Comparison of ENCODE assay signal across 15 mouse cellular contexts in the genomic region with DNA sequence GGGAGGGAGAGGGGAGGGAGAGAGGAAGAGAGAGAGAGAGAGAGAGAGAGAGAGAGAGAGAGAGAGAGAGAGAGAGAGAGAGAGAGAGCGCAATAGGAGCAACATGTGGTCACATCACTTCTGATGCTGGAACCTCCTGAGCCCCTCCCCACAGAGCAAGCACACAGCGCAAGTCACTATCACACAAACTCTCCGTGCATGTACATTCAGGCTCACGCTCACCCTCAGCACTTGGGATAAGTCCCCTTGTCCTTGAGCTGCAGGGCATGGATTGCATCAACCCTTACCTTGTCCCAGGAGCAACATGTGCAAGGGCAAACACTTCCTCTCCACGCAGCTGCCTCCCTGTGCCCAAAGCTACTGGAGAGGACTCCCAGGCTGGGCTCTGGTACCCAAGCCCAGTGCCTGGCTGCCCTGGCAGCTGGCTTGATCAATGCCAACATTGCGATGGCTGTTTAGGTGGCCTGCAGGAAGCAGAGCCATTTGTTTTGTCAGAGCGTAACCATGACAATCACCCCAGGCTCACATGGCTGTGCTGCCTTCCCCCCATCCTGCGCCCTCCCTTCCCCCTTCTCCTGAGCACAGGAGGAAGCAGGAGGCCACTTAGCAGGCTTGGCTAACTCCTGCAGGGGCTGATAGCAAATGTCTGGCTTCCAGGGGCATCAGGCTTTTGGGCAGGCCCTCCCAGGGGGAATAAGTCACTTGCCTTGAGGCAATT. TPM values are rescaled to one million over a fixed set of nuclear protein-coding genes. Genes with fewer than 3 reads are reported as not detected.
DNase-seq lines count a peak whose midpoint lies in the region; ATAC-seq and TF ChIP-seq lines count a peak whose summit lies in the region.
"Had no signal": no experiment of that assay in that cellular context is flagged by ENCODE, and none has a peak within 500 bp of the region (broad histone marks: within the 10 kb centered on the region; RNA-seq: fewer than 3 reads in every experiment).

A gene (minus strand): TSS at position 457 of the 718 bp plus-strand sequence.

- H3K4me2 ChIP-seq in hindbrain, embryonic 15.5 days: peak within 1 kb of the TSS; percentile 30
- peak within 1 kb of the TSS; percentile 31 for H3K4me2 ChIP-seq in neural tube, embryonic 12.5 days (replicated peaks)
- H3K4me2 ChIP-seq: embryonic facial prominence, embryonic 15.5 days; limb, embryonic 15.5 days had no signal

- no peak within 1 kb of the TSS for H3K27ac ChIP-seq in layer of hippocampus, adult 2 months
- H3K27ac ChIP-seq in hindbrain, embryonic 15.5 days (replicated peaks): 0 out of 2 replicates have a peak within 1 kb of the TSS, but pooled peaks have one; percentile 12
- H3K27ac ChIP-seq in neural tube, embryonic 12.5 days: no peak within 1 kb of the TSS
- no peak within 1 kb of the TSS for H3K27ac ChIP-seq in kidney, adult 2 months (ENCODE audit: insufficient read depth, low read depth, low read length)
- H3K27ac ChIP-seq: embryonic facial prominence, embryonic 15.5 days; limb, embryonic 15.5 days had no signal

- peak; percentile 81; the same call in 1 of the 2 replicates for ATAC-seq in hindbrain, embryonic 15.5 days (ENCODE audit: low FRiP score, low read depth)
- ATAC-seq in neural tube, embryonic 12.5 days (ENCODE audit: low FRiP score, low read depth): peak; percentile 78

- no peaks in the 10 kb centered on the region for H3K27me3 ChIP-seq in hindbrain, embryonic 15.5 days
- no peaks in the 10 kb centered on the region for H3K27me3 ChIP-seq in neural tube, embryonic 12.5 days (replicated peaks)
- H3K27me3 ChIP-seq in kidney, adult 2 months (replicated peaks; ENCODE audit: control insufficient read depth, insufficient read depth, low read length): no peaks in the 10 kb centered on the region
- H3K27me3 ChIP-seq: embryonic facial prominence, embryonic 15.5 days; limb, embryonic 15.5 days had no signal

- H3K9ac ChIP-seq in hindbrain, embryonic 15.5 days: no peak within 1 kb of the TSS; the same call in 1 of the 2 replicates
- no peak within 1 kb of the TSS for H3K9ac ChIP-seq in neural tube, embryonic 12.5 days
- H3K9ac ChIP-seq: embryonic facial prominence, embryonic 15.5 days; limb, embryonic 15.5 days had no signal

- DNase-seq in layer of hippocampus, adult 2 months (ENCODE audit: low spot score in 2 of 2): no peak
- no peak for DNase-seq in layer of hippocampus, adult 9-10 months (ENCODE audit: low spot score)
- peak; percentile 54 for DNase-seq in embryo, embryonic 9.5 days (ENCODE audit: extremely low spot score)
- no peak for DNase-seq in kidney, adult 2 months
- DNase-seq in gastrocnemius, adult 8-10 months (ENCODE audit: low spot score in 2 of 2): no peak
- DNase-seq in layer of hippocampus, adult 9-11 months: no peak
- DNase-seq: kidney, adult 8-10 months; spleen, adult 18-20 months had no signal

- peaks cover 17% of the 10 kb centered on the region for H3K4me1 ChIP-seq in hindbrain, embryonic 15.5 days (replicated peaks)
- peaks cover 19% of the 10 kb centered on the region for H3K4me1 ChIP-seq in neural tube, embryonic 12.5 days
- H3K4me1 ChIP-seq in kidney, adult 2 months (ENCODE audit: control insufficient read depth, insufficient read depth, low read length): no peaks in the 10 kb centered on the region
- H3K4me1 ChIP-seq: embryonic facial prominence, embryonic 15.5 days; limb, embryonic 15.5 days had no signal

- 15% methylated on average over 8 of the region's 8 CpGs for WGBS in hindbrain, embryonic 15.5 days
- 22% methylated on average over 8 of the region's 8 CpGs for WGBS in neural tube, embryonic 12.5 days
- 34% methylated on average over 8 of the region's 8 CpGs for WGBS in kidney, adult 2 months

- H3K4me3 ChIP-seq in layer of hippocampus, adult 2 months: peak within 1 kb of the TSS; percentile 18
- no peak within 1 kb of the TSS for H3K4me3 ChIP-seq in hindbrain, embryonic 15.5 days
- no peak within 1 kb of the TSS for H3K4me3 ChIP-seq in neural tube, embryonic 12.5 days
- H3K4me3 ChIP-seq in kidney, adult 2 months (ENCODE audit: insufficient read depth, low read depth, low read length): no peak within 1 kb of the TSS
- H3K4me3 ChIP-seq: embryonic facial prominence, embryonic 15.5 days; limb, embryonic 15.5 days; myocyte had no signal

- H3K9me3 ChIP-seq in hindbrain, embryonic 15.5 days: no peaks in the 10 kb centered on the region
- no peaks in the 10 kb centered on the region for H3K9me3 ChIP-seq in neural tube, embryonic 12.5 days
- H3K9me3 ChIP-seq: embryonic facial prominence, embryonic 15.5 days; limb, embryonic 15.5 days had no signal

- no peak for TF ChIP-seq CTCF in layer of hippocampus, adult 2 months (conservative IDR thresholded peaks at IDR 0.05)
- no peak for TF ChIP-seq CTCF in kidney, adult 2 months (conservative IDR thresholded peaks at IDR 0.05; ENCODE audit: insufficient read depth, insufficient read length, low read depth, low read length)

- H3K36me3 ChIP-seq in hindbrain, embryonic 15.5 days: no peaks in the 10 kb centered on the region
- no peaks in the 10 kb centered on the region for H3K36me3 ChIP-seq in neural tube, embryonic 12.5 days
- no peaks in the 10 kb centered on the region for H3K36me3 ChIP-seq in kidney, adult 2 months (ENCODE audit: control insufficient read depth, insufficient read depth, low read length)
- H3K36me3 ChIP-seq: embryonic facial prominence, embryonic 15.5 days; limb, embryonic 15.5 days had no signal

- no peak for TF ChIP-seq POLR2A in kidney, adult 2 months (IDR thresholded peaks at IDR 0.05; ENCODE audit: low read depth, low read length)

RNA-seq across cellular contexts. Expression of the gene that starts here (rescaled TPM):
- 1 to 10 TPM; 2.0 to 3.3 TPM for total RNA-seq in layer of hippocampus, adult 2 months (2021)
- polyA plus RNA-seq in hindbrain, embryonic 15.5 days (2015; fragmentation: Nextera tagmentation; extraction: Ambion mirVana): 1.7 and 2.0 TPM in 2 replicates
- polyA plus RNA-seq in neural tube, embryonic 12.5 days (2016; fragmentation: Nextera tagmentation; extraction: Ambion mirVana): 0.29 and 0.68 TPM in 2 replicates
- polyA plus RNA-seq in kidney, adult 2 months (2012; rRNA removed): 0.08 TPM in 1 of 2 replicates, not detected in the other
- not detected for total RNA-seq in gastrocnemius, adult 8-10 months (2022)
- total RNA-seq: ES-E14; gastrocnemius, postnatal 4 days had no signal
- polyA plus RNA-seq: myocyte had no signal

Comparison
In these comparisons a context has a peak if more than half of its experiments do, and no peak if none do; other contexts are left out.
1. Peak in ATAC-seq and H3K4me2 ChIP-seq in neural tube, embryonic 12.5 days; RNA of the gene not detected or under 1 TPM.